Mouse (Mus musculus): ENCODE measurements around the gene B4galnt3.

The B4galnt3 gene

GRCm38 (mm10) chr6:120264151-120264550, 30.2 kb downstream of the B4galnt3 start:
- DNase-seq, result peak; percentile 7

- DNase-seq, result no peak
Measured at GRCm38 (mm10) chr6:120263608-120264007, 30.8 kb downstream of the B4galnt3 start.

- no peak for DNase-seq
Measured at GRCm38 (mm10) chr6:120262886-120263531, 31.4 kb downstream of the B4galnt3 start.

- DNase-seq, result no peak
Measured at GRCm38 (mm10) chr6:120259481-120259880, 34.9 kb downstream of the B4galnt3 start.

- no peak for DNase-seq
Measured at GRCm38 (mm10) chr6:120256431-120256935, 37.9 kb downstream of the B4galnt3 start.

GRCm38 (mm10) chr6:120255701-120256100, 38.7 kb downstream of the B4galnt3 start:
- no peak for DNase-seq

- no peak for DNase-seq
Measured at GRCm38 (mm10) chr6:120255144-120255543, 39.2 kb downstream of the B4galnt3 start.

GRCm38 (mm10) chr6:120254640-120255039, 39.7 kb downstream of the B4galnt3 start:
- no peak for DNase-seq

GRCm38 (mm10) chr6:120252741-120253140, 41.6 kb downstream of the B4galnt3 start:
- DNase-seq, result no peak

- no peak for DNase-seq
Measured at GRCm38 (mm10) chr6:120251010-120251409, 43.3 kb downstream of the B4galnt3 start.

GRCm38 (mm10) chr6:120249831-120250230, 44.5 kb downstream of the B4galnt3 start:
- no peak for DNase-seq

- DNase-seq, result no peak
Measured at GRCm38 (mm10) chr6:120246676-120247075, 47.7 kb downstream of the B4galnt3 start.

GRCm38 (mm10) chr6:120243250-120243649, 51.1 kb downstream of the B4galnt3 start:
- DNase-seq, result no peak

GRCm38 (mm10) chr6:120242530-120242929, 51.8 kb downstream of the B4galnt3 start:
- DNase-seq, result no peak

- no peak for DNase-seq
Measured at GRCm38 (mm10) chr6:120241453-120241852, 52.9 kb downstream of the B4galnt3 start.

GRCm38 (mm10) chr6:120240461-120240860, 53.9 kb downstream of the B4galnt3 start:
- DNase-seq, result no peak

GRCm38 (mm10) chr6:120235874-120236273, 58.5 kb downstream of the B4galnt3 start:
- no peak for DNase-seq

GRCm38 (mm10) chr6:120232885-120233284, 61.5 kb downstream of the B4galnt3 start:
- DNase-seq, result no peak

- no peak for DNase-seq
Measured at GRCm38 (mm10) chr6:120230441-120230840, 63.9 kb downstream of the B4galnt3 start.

GRCm38 (mm10) chr6:120229806-120230205, 64.6 kb downstream of the B4galnt3 start:
- DNase-seq, result no peak

GRCm38 (mm10) chr6:120227068-120227467, 67.3 kb downstream of the B4galnt3 start:
- no peak for DNase-seq

- DNase-seq, result peak; percentile 27
Measured at GRCm38 (mm10) chr6:120225355-120225754, 69.0 kb downstream of the B4galnt3 start.

- peak; percentile 49 for DNase-seq
Measured at GRCm38 (mm10) chr6:120222669-120223068, 71.7 kb downstream of the B4galnt3 start.

- no peak for DNase-seq
Measured at GRCm38 (mm10) chr6:120219281-120219680, 75.1 kb downstream of the B4galnt3 start.

GRCm38 (mm10) chr6:120216702-120217101, 77.7 kb downstream of the B4galnt3 start:
- DNase-seq, result no peak

All from retina, postnatal 1 day (tissue).